Mouse (Mus musculus) MEL (cell line): ENCODE measurements around the gene Etfbkmt.

Source experiments
- BHLHE40 ChIP-seq: IDR thresholded peaks from 2 replicates; pipeline ENCODE4 v1.6.1; 2012; ENCODE audit warnings: low read depth, mild to moderate bottlenecking, inconsistent platforms, low read length, improper control_type of control experiment, borderline replicate concordance
- CHD2 ChIP-seq: IDR thresholded peaks from 2 replicates; pipeline ENCODE4 v1.6.1; 2011; ENCODE audit warnings: low read length, improper control_type of control experiment
- CTCF ChIP-seq, 3 experiments: IDR thresholded peaks in 2 of 3; conservative IDR thresholded peaks in 1 of 3; 2 replicates each; pipeline ENCODE4 v1.5.1; 2011 to 2012; ENCODE audit warnings: low read length in 3 of 3, low read depth in 2 of 3, mild to moderate bottlenecking in 2 of 3, improper control_type of control experiment in 1 of 3, inconsistent platforms in 1 of 3, mixed read lengths in 1 of 3, moderate library complexity in 1 of 3; ENCODE audit not compliant: control insufficient read depth in 1 of 3, insufficient read depth in 1 of 3, poor library complexity in 1 of 3, severe bottlenecking in 1 of 3
- ELF1 ChIP-seq: IDR thresholded peaks from 2 replicates; pipeline ENCODE4 v1.6.1; 2014; ENCODE audit warnings: low read depth, mild to moderate bottlenecking, inconsistent platforms, low read length, improper control_type of control experiment, moderate library complexity
- EP300 ChIP-seq, 2 experiments: IDR thresholded peaks; 2 replicates each; pipeline ENCODE4 v1.6.1; 2011; ENCODE audit warnings: improper control_type of control experiment in 2 of 2, low read length in 2 of 2, low read depth in 1 of 2, mild to moderate bottlenecking in 1 of 2
- HCFC1 ChIP-seq: IDR thresholded peaks from 2 replicates; pipeline ENCODE4 v1.6.1; 2012; ENCODE audit warnings: low read depth, mild to moderate bottlenecking, inconsistent platforms, low read length, improper control_type of control experiment, moderate library complexity
- MAX ChIP-seq: IDR thresholded peaks from 2 replicates; pipeline ENCODE4 v1.6.1; 2011; ENCODE audit warnings: low read length, improper control_type of control experiment
- MEF2A ChIP-seq: IDR thresholded peaks from 2 replicates; pipeline ENCODE4 v1.6.1; 2014; ENCODE audit warnings: low read depth, mild to moderate bottlenecking, inconsistent platforms, low read length, improper control_type of control experiment; ENCODE audit not compliant: poor library complexity, insufficient replicate concordance, severe bottlenecking; ENCODE audit errors: extremely low read depth
- POLR2A ChIP-seq, 2 experiments: IDR thresholded peaks; 2 replicates each; pipeline ENCODE4 v1.6.1; 2011 to 2012; ENCODE audit warnings: low read length in 2 of 2, mild to moderate bottlenecking in 2 of 2, control low read depth in 1 of 2, improper control_type of control experiment in 1 of 2, low read depth in 1 of 2, moderate library complexity in 1 of 2; ENCODE audit not compliant: control insufficient read depth in 1 of 2, insufficient read depth in 1 of 2, poor library complexity in 1 of 2
- TCF12 ChIP-seq: IDR thresholded peaks from 2 replicates; pipeline ENCODE4 v1.6.1; 2014; ENCODE audit warnings: low read depth, mild to moderate bottlenecking, inconsistent platforms, low read length, improper control_type of control experiment, moderate library complexity
- USF1 ChIP-seq: IDR thresholded peaks from 2 replicates; pipeline ENCODE4 v1.6.1; 2014; ENCODE audit warnings: low read depth, mild to moderate bottlenecking, inconsistent platforms, low read length, improper control_type of control experiment, moderate library complexity
- ZKSCAN1 ChIP-seq: IDR thresholded peaks from 2 replicates; pipeline ENCODE4 v1.6.1; 2012; ENCODE audit warnings: low read depth, mild to moderate bottlenecking, inconsistent platforms, low read length, improper control_type of control experiment, moderate library complexity

DNA sequence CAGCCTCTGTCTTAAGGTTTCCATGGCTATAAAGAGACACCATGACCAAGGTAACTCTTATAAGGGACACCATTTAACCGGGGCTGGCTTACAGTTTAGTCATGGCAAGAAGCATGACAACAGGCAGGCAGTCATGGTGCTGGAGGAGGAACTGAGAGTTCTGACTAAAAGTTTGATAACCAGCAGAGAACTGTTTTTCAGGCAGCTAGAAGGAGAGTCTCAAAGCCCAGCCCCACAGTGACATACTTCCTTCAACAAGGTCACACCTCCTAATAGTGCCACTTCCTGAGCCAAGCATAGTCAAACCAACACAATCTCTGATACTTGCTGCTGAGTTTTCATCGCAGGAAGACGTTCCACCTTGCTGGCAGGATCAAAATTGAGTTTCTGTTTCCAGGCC is 638 bp upstream of the Etfbkmt start:
- TF ChIP-seq BHLHE40 = no peak
- TF ChIP-seq CHD2 = no peak
- TF ChIP-seq HCFC1 = no peak
- TF ChIP-seq MEF2A = no peak
- no peak for TF ChIP-seq POLR2A (IDR thresholded peaks at IDR 0.05; ENCODE audit: control insufficient read depth in 1 of 2, insufficient read depth in 1 of 2, low read depth in 1 of 2, low read length in 2 of 2, poor library complexity in 1 of 2)
- TF ChIP-seq EP300 (IDR thresholded peaks at IDR 0.05; ENCODE audit: low read depth in 1 of 2, low read length in 2 of 2) = no peak
- TF ChIP-seq USF1 = no peak
- TF ChIP-seq TCF12 = no peak
- no peak for TF ChIP-seq CTCF (IDR thresholded peaks at IDR 0.05 in 2 of 3, conservative IDR thresholded peaks at IDR 0.05 in 1 of 3; ENCODE audit: control insufficient read depth in 1 of 3, insufficient read depth in 1 of 3, low read depth in 2 of 3, low read length in 3 of 3, poor library complexity in 1 of 3, severe bottlenecking in 1 of 3)
- TF ChIP-seq ZKSCAN1 = no peak
- TF ChIP-seq ELF1 = no peak
- no peak for TF ChIP-seq MAX
